Mouse (Mus musculus) heart, embryonic 14.5 days (tissue): ENCODE results near the gene Adamtsl3. TPM values are rescaled to one million over a fixed set of nuclear protein-coding genes. Genes with fewer than 3 reads are reported as not detected.
A peak's percentile ranks its signal among the peaks of the same experiment; 100 is the strongest.

ENCODE experiments used
- ATAC-seq: fragments of 200-750 bp; cut with Nextera tagmentation; 2 replicates; pipeline ENCODE4 v1.8.0; 2017; ENCODE audit warnings: low read depth, moderate TSS enrichment; ENCODE audit not compliant: insufficient number of reproducible peaks, insufficient read depth, low FRiP score
- H3K27ac ChIP-seq, 2 experiments: fragments of 200-500 bp in 1 of 2; fragments of 300-500 bp in 1 of 2; sonication (generic) in 1 of 2; replicated peaks in 1 of 2; 2 replicates each; pipeline ENCODE4 v1.5.1; 2012 to 2014; ENCODE audit warnings: low read depth in 2 of 2, low read length in 2 of 2, control low read depth in 1 of 2, mild to moderate bottlenecking in 1 of 2, mixed read lengths in 1 of 2; ENCODE audit not compliant: control insufficient read depth in 1 of 2, insufficient read depth in 1 of 2
- H3K27me3 ChIP-seq: fragments of 300-500 bp; sonication (generic); 2 replicates; pipeline ENCODE4 v1.6.1; 2014; ENCODE audit warnings: mild to moderate bottlenecking, low read length, control low read depth; ENCODE audit not compliant: control insufficient read depth, insufficient read depth
- H3K36me3 ChIP-seq: fragments of 300-500 bp; sonication (generic); 2 replicates; pipeline ENCODE4 v1.6.1; 2014; ENCODE audit warnings: mild to moderate bottlenecking, control low read depth, low read length, mixed read lengths; ENCODE audit not compliant: control insufficient read depth, insufficient read depth
- H3K4me1 ChIP-seq, 2 experiments: fragments of 200-500 bp in 1 of 2; fragments of 300-500 bp in 1 of 2; sonication (generic) in 1 of 2; 2 replicates each; pipeline ENCODE4 v1.6.1; 2012 to 2014; ENCODE audit warnings: low read length in 2 of 2, control low read depth in 1 of 2, mixed read lengths in 1 of 2; ENCODE audit not compliant: control insufficient read depth in 2 of 2, insufficient read depth in 2 of 2
- H3K4me2 ChIP-seq: fragments of 300-500 bp; sonication (generic); 2 replicates; pipeline ENCODE4 v1.6.1; 2014; ENCODE audit warnings: mild to moderate bottlenecking, low read length
- H3K4me3 ChIP-seq, 2 experiments: fragments of 200-500 bp in 1 of 2; fragments of 300-500 bp in 1 of 2; sonication (generic) in 1 of 2; 2 replicates each; pipeline ENCODE4 v1.5.1; 2012 to 2014; ENCODE audit warnings: low read length in 2 of 2, mild to moderate bottlenecking in 2 of 2, control low read depth in 1 of 2, low read depth in 1 of 2, moderate library complexity in 1 of 2; ENCODE audit not compliant: control insufficient read depth in 1 of 2, insufficient read depth in 1 of 2
- H3K9ac ChIP-seq: fragments of 300-500 bp; sonication (generic); 2 replicates; pipeline ENCODE4 v1.6.1; 2014; ENCODE audit warnings: mild to moderate bottlenecking, low read length
- H3K9me3 ChIP-seq: fragments of 300-500 bp; sonication (generic); 2 replicates; pipeline ENCODE4 v1.6.1; 2016; ENCODE audit warnings: low read length, control low read depth; ENCODE audit not compliant: control insufficient read depth
- WGBS: fragments of 180-500 bp; shearing (Covaris S2); extraction: QIAGEN DNeasy Blood & Tissue Kit; methylation state at CpG from one replicate; pipeline ENCODE4 v1.1.7; 2014; 5-methylcytosine and 5-hydroxymethylcytosine counted together
- polyA plus RNA-seq: library from polyadenylated mRNA; unstranded; fragments of >200 nt; fragmentation: Nextera tagmentation; extraction: Ambion mirVana; gene quantifications from 2 replicates; pipeline ENCODE4 v1.2.1, GENCODE M21; 2014

The Adamtsl3 gene
- polyA plus RNA-seq, 1 experiment from 2014 or later, result 2.7 TPM

GRCm38 (mm10) chr7:82326616-82327015 lies 8.9 kb upstream of the Adamtsl3 start:
- no peaks in the 10 kb centered on the region for H3K4me1 ChIP-seq
- no peak overlapping the region for H3K9ac ChIP-seq
- no peak overlapping the region for H3K4me2 ChIP-seq
- H3K27ac ChIP-seq, result no peak overlapping the region
- no peaks in the 10 kb centered on the region for H3K36me3 ChIP-seq
- no peak overlapping the region for H3K4me3 ChIP-seq
- H3K9me3 ChIP-seq, result no peaks in the 10 kb centered on the region
- ATAC-seq, result no peak
- WGBS, result 18% methylated on average over 1 of the region's 1 CpGs
- no peaks in the 10 kb centered on the region for H3K27me3 ChIP-seq

DNA sequence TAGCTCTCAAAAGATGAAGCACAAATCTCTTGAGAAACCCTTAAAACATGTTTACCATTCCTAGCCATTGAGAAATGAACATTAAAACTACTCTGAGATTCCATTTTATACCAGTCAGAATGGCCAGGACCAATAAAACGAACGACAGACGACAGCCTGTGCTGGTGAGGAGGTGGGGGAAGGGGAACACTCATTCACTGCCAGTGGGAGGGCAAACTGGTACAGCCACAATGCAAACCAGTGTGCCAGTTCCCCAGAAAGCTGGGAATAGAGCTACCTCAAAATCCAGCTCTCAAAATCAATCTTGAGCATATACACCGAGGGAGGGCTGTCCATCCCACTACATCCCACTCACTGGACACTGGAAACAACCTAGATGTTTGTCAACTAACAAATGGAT lies 8.3 kb upstream of the Adamtsl3 start:
- WGBS, result 60% methylated on average over 4 of the region's 4 CpGs
- H3K9ac ChIP-seq, result no peak overlapping the region
- H3K4me1 ChIP-seq, result no peaks in the 10 kb centered on the region
- no peaks in the 10 kb centered on the region for H3K36me3 ChIP-seq
- no peak for ATAC-seq
- H3K4me3 ChIP-seq, result no peak overlapping the region
- H3K27ac ChIP-seq, result no peak overlapping the region
- no peak overlapping the region for H3K4me2 ChIP-seq
- H3K9me3 ChIP-seq, result no peaks in the 10 kb centered on the region
- no peaks in the 10 kb centered on the region for H3K27me3 ChIP-seq

DNA sequence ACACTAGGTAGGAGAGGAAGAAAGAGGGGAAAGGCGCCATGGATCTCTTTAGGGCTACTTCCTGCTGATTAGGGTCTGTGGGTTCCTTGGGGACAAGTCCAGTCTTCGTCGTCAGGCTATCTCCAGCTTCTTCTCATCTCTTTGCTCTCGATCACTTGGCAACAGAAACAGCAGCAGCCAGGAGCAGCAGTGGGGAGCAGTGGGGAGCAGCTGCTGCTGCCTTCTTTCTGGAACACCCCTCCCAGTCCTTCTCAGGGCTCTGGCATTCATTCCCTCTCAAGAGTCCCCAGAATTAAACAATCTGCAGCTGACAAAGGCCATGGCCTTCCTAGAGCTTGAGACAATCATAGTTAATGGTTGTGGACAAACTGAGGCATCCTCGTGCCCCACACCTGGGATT lies 7.6 kb upstream of the Adamtsl3 start:
- no peak overlapping the region for H3K27ac ChIP-seq
- 51% methylated on average over 5 of the region's 5 CpGs for WGBS

DNA sequence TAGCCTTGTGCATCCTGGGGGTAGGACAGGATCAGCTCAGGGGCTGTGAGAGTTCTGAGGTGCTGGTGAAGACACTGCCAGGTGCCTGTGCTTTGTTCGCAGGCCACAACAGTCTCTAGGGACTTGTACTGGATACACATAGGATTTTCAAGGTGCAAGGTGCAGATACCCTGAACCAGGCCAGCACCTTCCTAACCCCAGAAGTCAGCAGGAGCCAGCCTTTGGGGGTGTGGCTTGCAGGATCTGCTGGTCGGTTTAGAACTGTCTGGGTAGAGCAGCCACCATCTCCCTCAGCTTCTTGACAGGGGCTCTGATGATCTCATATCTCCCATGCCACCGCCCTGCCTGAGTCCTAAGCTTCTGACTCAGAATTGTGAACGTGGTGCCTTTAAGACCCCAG lies 5.7 kb upstream of the Adamtsl3 start:
- Histone ChIP-seq H3K27me3 (peaks cover 21% of the 10 kb centered on the region), H3K4me1 (0 out of 4 replicates have a peak, but pooled peaks cover 0 to 1% of the 10 kb centered on the region in 2 experiments), H3K4me3 (no peak overlapping the region), H3K9ac (no peak overlapping the region), H3K36me3 (no peaks in the 10 kb centered on the region), H3K27ac (no peak overlapping the region), H3K4me2 (no peak overlapping the region), H3K9me3 (no peaks in the 10 kb centered on the region)
- ATAC-seq, result no peak
- 58% methylated on average over 4 of the region's 4 CpGs for WGBS

More for the DNA sequence above, 7.6 kb upstream of the Adamtsl3 start:
- Histone ChIP-seq H3K4me2 (no peak overlapping the region), H3K36me3 (no peaks in the 10 kb centered on the region), H3K4me1 (no peaks in the 10 kb centered on the region), H3K9ac (no peak overlapping the region), H3K4me3 (no peak overlapping the region), H3K27me3 (0 out of 2 replicates have a peak, but pooled peaks cover 1% of the 10 kb centered on the region), H3K9me3 (no peaks in the 10 kb centered on the region)
- ATAC-seq, result no peak

GRCm38 (mm10) chr7:82330860-82331259 lies 4.6 kb upstream of the Adamtsl3 start:
- peaks cover 31% of the 10 kb centered on the region for H3K27me3 ChIP-seq
- no peaks in the 10 kb centered on the region for H3K9me3 ChIP-seq
- H3K4me1 ChIP-seq, result peaks cover 0 to 5% of the 10 kb centered on the region in 2 experiments; a peak in 1 of 4 replicates
- no peaks in the 10 kb centered on the region for H3K36me3 ChIP-seq
- 63% methylated on average over 6 of the region's 6 CpGs for WGBS
- no peak overlapping the region for H3K4me2 ChIP-seq
- no peak overlapping the region for H3K4me3 ChIP-seq
- H3K27ac ChIP-seq, result no peak overlapping the region
- no peak for ATAC-seq
- no peak overlapping the region for H3K9ac ChIP-seq

DNA sequence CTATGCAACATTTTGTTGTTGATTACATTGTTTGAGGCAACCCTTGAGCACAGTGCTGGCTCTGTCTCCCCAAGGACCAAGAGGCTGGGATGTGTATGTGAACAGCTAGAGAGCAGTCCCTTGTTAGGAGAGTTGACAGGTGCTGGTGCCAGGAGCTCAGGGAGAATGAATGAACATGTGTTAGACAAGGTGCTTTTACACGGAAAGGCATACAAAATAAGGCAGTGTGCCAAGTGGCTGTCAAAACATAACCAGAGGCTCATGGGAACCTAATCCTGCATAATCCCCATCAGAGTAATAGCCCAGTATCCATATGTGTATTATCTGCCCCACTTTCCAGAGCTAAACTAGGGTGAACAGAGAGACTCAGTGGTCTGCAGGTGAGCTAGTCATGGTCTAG lies 1.5 kb upstream of the Adamtsl3 start:
- H3K36me3 ChIP-seq, result no peaks in the 10 kb centered on the region
- no peak overlapping the region for H3K4me3 ChIP-seq
- no peak overlapping the region for H3K4me2 ChIP-seq
- H3K9me3 ChIP-seq, result no peaks in the 10 kb centered on the region
- no peak for ATAC-seq
- WGBS, result 44% methylated on average over 1 of the region's 1 CpGs
- H3K4me1 ChIP-seq, result peaks cover 4 to 5% of the 10 kb centered on the region in 2 experiments; a peak in 1 of 4 replicates
- H3K9ac ChIP-seq, result no peak overlapping the region
- no peak overlapping the region for H3K27ac ChIP-seq
- peaks cover 59% of the 10 kb centered on the region for H3K27me3 ChIP-seq

DNA sequence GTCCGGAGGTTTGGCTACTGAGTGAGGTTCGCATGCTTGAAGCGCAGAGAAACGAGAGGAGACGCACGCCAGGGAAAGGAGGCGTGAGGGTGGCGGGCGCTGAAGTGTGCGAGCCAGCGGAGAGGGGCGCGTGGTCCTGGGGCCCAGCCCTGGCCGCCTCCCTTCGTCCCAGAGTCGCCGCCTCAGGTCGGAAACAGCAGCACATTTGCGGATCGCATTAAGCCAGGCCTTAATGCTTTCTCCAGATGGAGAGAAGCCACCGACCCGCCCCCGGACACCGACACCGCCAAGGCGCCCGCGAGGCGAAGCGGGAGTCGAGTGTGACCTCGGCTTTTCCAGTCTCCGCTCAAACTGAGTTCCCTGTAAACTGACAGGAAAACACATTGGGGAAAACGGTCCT lies 638 bp downstream of the Adamtsl3 start:
- under 1% methylated on average over 34 of the region's 34 CpGs for WGBS
- Histone ChIP-seq H3K9me3 (no peaks in the 10 kb centered on the region), H3K4me2 (peak overlapping the region; percentile 86), H3K4me3 (peak overlapping the region; percentile 52 to 66), H3K36me3 (no peaks in the 10 kb centered on the region), H3K27me3 (peaks cover 59% of the 10 kb centered on the region), H3K4me1 (peaks cover 4 to 5% of the 10 kb centered on the region in 2 experiments; a peak in 2 of 4 replicates), H3K27ac (no peak overlapping the region), H3K9ac (peak overlapping the region; percentile 64)
- ATAC-seq, result no peak

GRCm38 (mm10) chr7:82338121-82338520 lies 2.6 kb downstream of the Adamtsl3 start:
- H3K27ac ChIP-seq, result no peak overlapping the region
- H3K4me3 ChIP-seq, result no peak overlapping the region
- no peak for ATAC-seq
- no peak overlapping the region for H3K9ac ChIP-seq
- peaks cover 5 to 9% of the 10 kb centered on the region in 2 experiments; a peak in 2 of 4 replicates for H3K4me1 ChIP-seq
- H3K36me3 ChIP-seq, result no peaks in the 10 kb centered on the region
- no peak overlapping the region for H3K4me2 ChIP-seq
- no peaks in the 10 kb centered on the region for H3K9me3 ChIP-seq
- H3K27me3 ChIP-seq, result peaks cover 56% of the 10 kb centered on the region
- WGBS, result 82% methylated on average over 9 of the region's 9 CpGs
